Mouse (Mus musculus) T-cell, adult 66 days (primary cell): ENCODE measurements around the gene Uncx. TPM values are rescaled to one million over a fixed set of nuclear protein-coding genes. Genes with fewer than 3 reads are reported as not detected.

ENCODE experiments used
- total RNA-seq, 2 experiments: library from RNA; stranded (reverse); gene quantifications; 3 replicates in 1 of 2; 4 replicates in 1 of 2; pipeline ENCODE4 v1.2.4; 2023

Gene Uncx
- not detected for total RNA-seq

DNA sequence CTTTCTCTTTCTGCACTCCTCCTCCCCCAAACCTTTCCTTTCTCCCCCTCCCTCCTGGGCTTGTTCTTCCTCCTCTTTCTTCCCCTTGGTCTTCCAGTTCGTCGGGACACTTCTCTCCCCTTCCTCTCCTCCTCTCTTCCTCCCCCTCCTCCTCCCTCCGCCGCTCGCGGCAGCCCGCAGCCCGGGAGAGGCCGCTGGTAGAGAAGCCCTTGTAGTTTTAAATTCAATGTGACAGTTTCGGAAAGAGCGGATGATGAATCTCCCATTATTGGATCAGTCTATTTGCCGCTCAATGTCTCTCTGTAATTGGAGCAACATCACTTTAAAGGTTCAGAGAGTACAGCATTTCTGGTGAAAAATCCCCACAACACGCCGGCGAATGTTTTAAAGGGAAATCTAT is at the start of gene Uncx:
Uncx (plus strand) TSS at position 281 of the 400 bp plus-strand sequence.

Other genes with a start within 250 kb of the Uncx start
- gene Adap1, start 217.9 kb upstream of the Uncx start, total RNA-seq = 1 to 10 TPM; 6.6 to 7.2 TPM
- gene Cox19, start 192.1 kb upstream of the Uncx start, total RNA-seq = 10 to 100 TPM; 21.9 to 23.1 TPM
- gene Cyp2w1, start 190.9 kb upstream of the Uncx start, total RNA-seq = not detected
- 10 to 100 TPM; 38.0 to 41.7 TPM for gene Gpr146, start 165.8 kb upstream of the Uncx start, total RNA-seq
- under 1 TPM; 0.23 to 0.77 TPM for gene C130050O18Rik, start 138.2 kb upstream of the Uncx start, total RNA-seq
- not detected for gene Gper1, start 120.3 kb upstream of the Uncx start, total RNA-seq
- 1 to 10 TPM; 4.7 to 5.6 TPM for gene 3110082I17Rik, start 83.0 kb upstream of the Uncx start, total RNA-seq
- gene Zfand2a, start 58.9 kb upstream of the Uncx start, total RNA-seq = 10 to 100 TPM; 75.6 to 89.0 TPM
- gene Micall2, start 192.8 kb downstream of the Uncx start, total RNA-seq = under 1 TPM; 0.38 to 0.41 TPM
- gene Ints1, start 232.2 kb downstream of the Uncx start, total RNA-seq = 100 to 1,000 TPM; 114 to 117 TPM
- gene Mafk, start 248.0 kb downstream of the Uncx start, total RNA-seq = 100 to 1,000 TPM; 178 to 191 TPM